Mouse (Mus musculus) forebrain, postnatal 0 days (tissue): ENCODE results near the gene Sh3bp5l. TPM values are rescaled to one million over a fixed set of nuclear protein-coding genes. Genes with fewer than 3 reads are reported as not detected.
"Not testable (repeated sequence)": the region's sequence is repeated elsewhere in the genome, so short reads cannot be mapped to it uniquely, and the experiment has no call there.

Experiments
- ATAC-seq: fragments of 200-750 bp; cut with Nextera tagmentation; 2 replicates; pipeline ENCODE4 v1.8.0; 2017; ENCODE audit warnings: mild to moderate bottlenecking, moderate library complexity
- DNase-seq: peaks from one replicate; pipeline ENCODE4 v3.0.0-alpha.2; 2015
- H3K27ac ChIP-seq: fragments of 300-500 bp; sonication (generic); 2 replicates; pipeline ENCODE4 v1.5.1; 2014; ENCODE audit warnings: low read depth, mild to moderate bottlenecking, antibody characterized with exemption, low read length, moderate library complexity, mixed read lengths
- H3K27me3 ChIP-seq: fragments of 300-500 bp; sonication (generic); 2 replicates; pipeline ENCODE4 v1.6.1; 2014; ENCODE audit warnings: mild to moderate bottlenecking, low read length, mixed read lengths; ENCODE audit not compliant: insufficient read depth
- H3K36me3 ChIP-seq: fragments of 300-500 bp; sonication (generic); 2 replicates; pipeline ENCODE4 v1.6.1; 2014; ENCODE audit warnings: mild to moderate bottlenecking, moderate library complexity; ENCODE audit not compliant: insufficient read depth
- H3K4me1 ChIP-seq: fragments of 300-500 bp; sonication (generic); 2 replicates; pipeline ENCODE4 v1.6.1; 2014; ENCODE audit warnings: antibody characterized with exemption; ENCODE audit not compliant: insufficient read depth
- H3K4me2 ChIP-seq: fragments of 300-500 bp; sonication (generic); 2 replicates; pipeline ENCODE4 v1.6.1; 2014; ENCODE audit warnings: low read depth, mild to moderate bottlenecking, moderate library complexity
- H3K4me3 ChIP-seq: fragments of 300-500 bp; sonication (generic); 2 replicates; pipeline ENCODE4 v1.5.1; 2014; ENCODE audit warnings: low read depth, low read length, mixed read lengths
- H3K9ac ChIP-seq: fragments of 300-500 bp; sonication (generic); 2 replicates; pipeline ENCODE4 v1.6.1; 2014; ENCODE audit warnings: mild to moderate bottlenecking
- H3K9me3 ChIP-seq: fragments of 300-500 bp; sonication (generic); 2 replicates; pipeline ENCODE4 v1.6.1; 2016; ENCODE audit warnings: low read length
- CTCF ChIP-seq: sonication (generic); IDR thresholded peaks from 2 replicates; pipeline ENCODE4 v1.5.1; 2016; ENCODE audit warnings: antibody characterized with exemption, control low read depth, low read depth
- WGBS: fragments of 180-500 bp; shearing (Covaris S2); extraction: QIAGEN DNeasy Blood & Tissue Kit; methylation state at CpG from one replicate; pipeline ENCODE4 v1.1.7; 2014; 5-methylcytosine and 5-hydroxymethylcytosine counted together
- polyA plus RNA-seq: library from polyadenylated mRNA; unstranded; fragments of >200 nt; fragmentation: Nextera tagmentation; extraction: Ambion mirVana; gene quantifications from 2 replicates; pipeline ENCODE4 v1.2.1, GENCODE M21; 2015
- total RNA-seq: library from RNA; depleted of rRNA; stranded (reverse); fragments of >200 nt; gene quantifications from 2 replicates; pipeline ENCODE4 v1.2.3, GENCODE M21; 2014

Sh3bp5l gene
- total and polyA plus RNA-seq, 2 experiments from 2014 or later = 44.3 to 44.9 TPM

DNA sequence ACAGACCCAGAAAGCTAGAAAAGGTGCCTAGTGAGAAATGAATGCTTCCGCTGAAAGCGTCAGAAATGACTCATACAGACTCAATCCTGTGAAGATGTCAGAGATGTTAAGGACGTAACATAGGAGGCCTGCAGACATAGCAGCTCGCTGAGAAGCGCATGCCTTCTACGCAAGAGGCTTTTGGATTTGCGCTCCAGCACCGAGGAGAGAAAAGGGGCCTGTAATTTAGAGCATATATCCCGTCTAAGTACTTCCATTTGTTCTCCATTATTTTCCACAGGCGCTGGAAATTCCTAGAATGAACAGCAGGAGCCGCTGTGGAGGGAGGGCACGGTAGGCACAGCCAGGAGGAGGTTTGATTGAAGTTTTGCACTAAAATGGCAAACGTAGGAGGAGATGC, 29.5 kb upstream of the Sh3bp5l start:
- DNase-seq (peak; percentile 91), ATAC-seq (peak; percentile 36)
- 7% methylated on average over 13 of the region's 13 CpGs for WGBS
- Histone ChIP-seq H3K27ac (peak overlapping the region; percentile 82), H3K4me1 (no peaks in the 10 kb centered on the region), H3K9me3 (no peaks in the 10 kb centered on the region), H3K36me3 (no peaks in the 10 kb centered on the region), H3K4me2 (peak overlapping the region; percentile 59), H3K27me3 (no peaks in the 10 kb centered on the region), H3K4me3 (peak overlapping the region; percentile 46), H3K9ac (peak overlapping the region; percentile 50; the same call in 1 of the 2 replicates)
- TF ChIP-seq CTCF = peak; percentile 83

DNA sequence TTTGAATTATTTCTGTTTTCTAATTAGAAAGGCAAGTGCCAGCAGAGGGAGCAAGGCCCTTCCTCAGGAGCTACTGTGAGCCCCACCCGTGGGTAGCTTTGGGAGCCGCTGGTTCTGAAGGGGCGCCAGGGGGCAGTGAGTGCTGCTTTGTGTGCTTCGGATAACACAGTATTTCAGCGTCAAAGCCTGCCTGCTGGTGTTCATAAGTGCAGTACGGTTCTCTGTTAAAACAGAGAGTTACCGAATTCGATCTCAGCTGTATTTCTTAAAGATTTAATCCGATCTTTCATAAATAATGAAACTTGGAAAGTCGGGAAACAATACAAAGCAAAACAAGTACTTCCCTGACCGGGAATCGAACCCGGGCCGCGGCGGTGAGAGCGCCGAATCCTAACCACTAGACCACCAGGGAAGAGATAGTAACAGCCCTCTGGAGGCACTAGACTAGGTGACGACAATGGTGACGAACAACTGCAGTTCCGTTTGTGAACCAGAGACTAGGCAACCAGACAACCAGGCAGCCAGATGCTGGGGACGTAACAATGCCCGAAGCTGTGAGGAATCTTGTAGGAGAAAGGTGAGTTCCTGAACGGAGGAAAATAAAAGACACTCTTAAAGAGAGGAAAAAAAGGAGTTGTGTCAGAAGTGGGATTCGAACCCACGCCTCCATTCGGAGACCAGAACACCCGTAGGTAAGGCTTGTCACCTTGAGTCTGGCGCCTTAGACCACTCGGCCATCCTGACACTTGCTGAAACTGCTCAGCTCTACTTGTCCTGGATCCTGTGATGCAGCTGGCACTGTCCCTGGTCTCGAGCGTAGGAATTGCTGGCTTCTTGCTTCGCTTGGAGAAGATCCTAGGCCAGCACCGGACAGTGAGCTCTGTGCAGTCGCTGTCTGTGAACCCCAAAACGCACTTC, 28.4 kb upstream of the Sh3bp5l start:
- Histone ChIP-seq H3K4me1 (peaks cover 1% of the 10 kb centered on the region; the same call in 1 of the 2 replicates), H3K36me3 (no peaks in the 10 kb centered on the region), H3K4me3 (peak overlapping the region; percentile 46), H3K9ac (peak overlapping the region; percentile 50), H3K27me3 (no peaks in the 10 kb centered on the region), H3K27ac (peak overlapping the region; percentile 82), H3K9me3 (no peaks in the 10 kb centered on the region), H3K4me2 (peak overlapping the region; percentile 59)
- ATAC-seq (peak; percentile 93), DNase-seq (peak; percentile 98)
- peak; percentile 86 for TF ChIP-seq CTCF
- 1% methylated on average over 36 of the region's 36 CpGs for WGBS

DNA sequence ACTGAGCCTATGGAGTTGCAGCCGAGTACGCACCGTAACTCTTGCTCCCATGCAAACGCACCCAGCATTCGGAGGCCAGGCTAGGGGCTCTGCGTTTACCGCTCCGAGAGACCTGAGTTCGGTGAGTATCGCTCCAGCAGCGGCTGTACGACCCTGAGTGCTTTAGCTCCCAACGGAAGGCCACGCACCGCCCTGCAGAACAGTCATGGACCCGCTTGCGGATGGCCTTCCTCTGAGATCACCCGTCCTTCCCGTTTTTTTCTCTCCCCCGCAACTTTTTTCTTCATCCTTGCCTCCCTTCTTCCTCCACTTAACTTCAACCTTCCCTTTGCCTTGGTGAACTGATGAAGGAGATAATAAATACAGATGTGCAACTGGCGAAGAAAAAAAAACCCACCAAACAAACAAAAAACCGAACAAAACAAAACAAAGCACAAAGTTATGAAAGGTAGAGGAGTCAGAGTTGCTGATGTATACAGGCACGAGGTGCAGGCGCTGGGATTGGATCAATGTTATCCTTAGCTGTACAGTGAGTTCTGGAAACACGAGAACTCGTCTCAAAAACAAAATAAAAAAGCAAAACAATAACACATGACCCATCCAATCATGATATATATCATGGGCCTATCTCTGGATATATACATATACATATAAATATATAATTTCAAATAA, 27.6 kb upstream of the Sh3bp5l start:
- no peak for TF ChIP-seq CTCF
- no peak for DNase-seq
- peak overlapping the region; percentile 59 for H3K4me2 ChIP-seq
- no peaks in the 10 kb centered on the region for H3K9me3 ChIP-seq
- H3K9ac ChIP-seq = peak overlapping the region; percentile 50
- 2% methylated on average over 26 of the region's 26 CpGs for WGBS
- no peak for ATAC-seq
- peaks cover 7% of the 10 kb centered on the region for H3K4me1 ChIP-seq
- H3K4me3 ChIP-seq = peak overlapping the region; percentile 46
- H3K27ac ChIP-seq = peak overlapping the region; percentile 82
- H3K27me3 ChIP-seq = no peaks in the 10 kb centered on the region
- H3K36me3 ChIP-seq = no peaks in the 10 kb centered on the region

GRCm38 (mm10) chr11:58303594-58303993, 26.9 kb upstream of the Sh3bp5l start:
- Histone ChIP-seq H3K27me3 (no peaks in the 10 kb centered on the region), H3K4me2 (peak overlapping the region; percentile 59), H3K4me1 (peaks cover 7% of the 10 kb centered on the region), H3K9me3 (no peaks in the 10 kb centered on the region), H3K36me3 (no peaks in the 10 kb centered on the region), H3K9ac (no peak overlapping the region; the same call in 1 of the 2 replicates), H3K4me3 (peak overlapping the region; percentile 14; the same call in 1 of the 2 replicates), H3K27ac (no peak overlapping the region)
- 15% methylated on average over 7 of the region's 7 CpGs for WGBS
- DNase-seq = no peak
- no peak for TF ChIP-seq CTCF
- no peak for ATAC-seq

- ATAC-seq, H3K9ac ChIP-seq, H3K36me3 ChIP-seq, H3K27ac ChIP-seq, DNase-seq, H3K4me3 ChIP-seq, H3K9me3 ChIP-seq, H3K4me2 ChIP-seq, H3K27me3 ChIP-seq, H3K4me1 ChIP-seq: not testable (repeated sequence)
- 97% methylated on average over 8 of the region's 8 CpGs for WGBS
Measured at GRCm38 (mm10) chr11:58305299-58305698, 25.2 kb upstream of the Sh3bp5l start.

DNA sequence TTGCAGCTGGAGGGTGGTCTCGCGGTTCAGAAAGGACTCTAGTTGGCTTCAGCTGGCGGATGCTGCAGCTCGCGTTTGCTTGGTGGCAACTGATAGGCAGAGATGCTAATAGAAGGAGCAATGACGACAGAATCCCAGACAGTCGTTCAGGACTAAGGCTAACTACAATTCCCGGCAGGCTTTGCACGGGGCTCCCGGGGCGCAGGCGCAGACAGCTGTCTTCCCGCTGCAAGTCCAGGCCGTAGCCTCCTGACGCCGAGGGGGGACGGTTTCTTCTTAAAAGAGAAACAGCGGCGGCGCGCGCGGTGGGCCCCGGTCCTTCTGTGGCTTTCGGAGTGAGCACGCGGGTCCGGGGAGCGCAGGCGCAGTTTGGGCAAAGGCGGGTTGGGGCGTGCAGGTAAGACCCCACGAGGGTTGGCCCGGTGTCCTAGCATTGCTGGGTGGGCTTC, 23.6 kb upstream of the Sh3bp5l start, which contains the start of gene Zfp692:
Gene Zfp692, plus strand, starts transcription at position 210 of the 449 bp plus-strand sequence.
- peak; percentile 90 for ATAC-seq
- no peak; the same call in 1 of the 2 replicates for TF ChIP-seq CTCF
- H3K4me3 ChIP-seq = peak within 1 kb of the TSS; percentile 34
- H3K4me1 ChIP-seq = peaks cover 7% of the 10 kb centered on the region
- H3K27me3 ChIP-seq = no peaks in the 10 kb centered on the region
- peak within 1 kb of the TSS; percentile 49 for H3K9ac ChIP-seq
- peak within 1 kb of the TSS; percentile 74 for H3K4me2 ChIP-seq
- H3K36me3 ChIP-seq = 0 out of 2 replicates have a peak, but pooled peaks cover 6% of the 10 kb centered on the region
- DNase-seq = peak; percentile 98
- H3K9me3 ChIP-seq = no peaks in the 10 kb centered on the region
- under 1% methylated on average over 34 of the region's 34 CpGs for WGBS
- H3K27ac ChIP-seq = peak within 1 kb of the TSS; percentile 73
